In the genomic region with DNA sequence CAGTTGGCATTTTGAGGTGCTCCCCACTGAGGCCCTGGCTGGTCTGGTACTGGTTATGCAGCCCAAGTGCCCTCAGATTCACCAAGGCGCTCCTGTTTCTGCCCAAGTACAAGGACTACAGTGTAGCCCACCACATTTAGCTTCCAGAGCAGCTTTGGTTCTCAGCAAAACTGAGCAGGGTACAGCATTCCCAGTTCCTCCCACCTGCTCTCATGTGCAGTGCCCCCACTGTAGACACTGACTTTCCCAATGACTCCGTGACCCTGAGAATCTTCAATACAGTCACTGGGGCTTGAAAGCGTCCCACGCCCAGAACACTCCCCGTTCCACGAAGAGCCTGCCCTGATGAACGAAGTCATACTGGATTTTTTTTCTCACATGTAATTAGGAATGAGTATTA, we compare ENCODE assay signal across 14 mouse cellular contexts. TPM values are rescaled to one million over a fixed set of nuclear protein-coding genes. Genes with fewer than 3 reads are reported as not detected.
A peak's percentile ranks its signal among the peaks of the same experiment; 100 is the strongest.
DNase-seq lines count a peak whose midpoint lies in the region; TF ChIP-seq lines count a peak whose summit lies in the region.
"Had no signal": no experiment of that assay in that cellular context is flagged by ENCODE, and none has a peak within 500 bp of the region (broad histone marks: within the 10 kb centered on the region; RNA-seq: fewer than 3 reads in every experiment).

No protein-coding gene starts in this region.

- peak overlapping the region; percentile 54 for H3K27ac ChIP-seq in liver, adult 2 months (replicated peaks; ENCODE audit: insufficient read depth, low read depth, low read length)
- H3K27ac ChIP-seq in macrophage = peak overlapping the region; percentile 62; the same call in 1 of the 2 replicates
- H3K27ac ChIP-seq: hindbrain, embryonic 12.5 days; limb, embryonic 12.5 days had no signal

- peak; percentile 38 for DNase-seq in adrenal gland, adult 2 months
- no peak for DNase-seq in adrenal gland, adult 18-20 months (ENCODE audit: low spot score in 2 of 2)
- DNase-seq in liver, adult 2 months (ENCODE audit: extremely low read depth, low read depth, low spot score) = no peak
- DNase-seq in liver = no peak
- DNase-seq in R1 (ENCODE audit: low read depth, low spot score) = peak; percentile 21
- DNase-seq in ovary, adult 18-20 months (ENCODE audit: low spot score) = no peak
- no peak for DNase-seq in kidney, adult 18-20 months
- DNase-seq: cerebellum, adult 9-11 months; heart, adult 18-20 months had no signal

- H3K9ac ChIP-seq in liver, adult 2 months (ENCODE audit: low read depth, low read length) = peak overlapping the region; percentile 15; the same call in 1 of the 2 replicates
- H3K9ac ChIP-seq: hindbrain, embryonic 12.5 days; limb, embryonic 12.5 days had no signal

- TF ChIP-seq CTCF in liver, adult 2 months (IDR thresholded peaks at IDR 0.05; ENCODE audit: low read depth, low read length) = no peak

- H3K27me3 ChIP-seq in liver, adult 2 months (ENCODE audit: control insufficient read depth, insufficient read depth, low read length) = no peaks in the 10 kb centered on the region
- H3K27me3 ChIP-seq: hindbrain, embryonic 12.5 days; limb, embryonic 12.5 days; megakaryocyte, embryonic 14.5 days; Patski had no signal

- peaks cover 2% of the 10 kb centered on the region; the same call in 1 of the 2 replicates for H3K36me3 ChIP-seq in liver, adult 2 months (ENCODE audit: control insufficient read depth, insufficient read depth, low read length)
- no peaks in the 10 kb centered on the region for H3K36me3 ChIP-seq in macrophage (ENCODE audit: inconsistent target)
- H3K36me3 ChIP-seq: hindbrain, embryonic 12.5 days had no signal

- no peak for TF ChIP-seq POLR2A in liver, adult 2 months (IDR thresholded peaks at IDR 0.05; ENCODE audit: extremely low read depth, insufficient read depth, low read length)

- H3K4me3 ChIP-seq in liver, adult 2 months (ENCODE audit: insufficient read depth, low read depth, low read length) = no peak overlapping the region
- H3K4me3 ChIP-seq in macrophage (ENCODE audit: inconsistent target) = no peak overlapping the region
- H3K4me3 ChIP-seq: hindbrain, embryonic 12.5 days had no signal

- H3K79me2 ChIP-seq in liver, adult 2 months (ENCODE audit: control insufficient read depth, insufficient read depth, low read length) = peaks cover 45% of the 10 kb centered on the region
- peaks cover 100% of the 10 kb centered on the region for H3K79me2 ChIP-seq in macrophage (ENCODE audit: inconsistent target)

- WGBS in liver, adult 2 months = 29% methylated on average over 7 of the region's 7 CpGs
- 93% methylated on average over 7 of the region's 7 CpGs for WGBS in macrophage (ENCODE audit: missing documents)

- H3K4me1 ChIP-seq in liver, adult 2 months (ENCODE audit: control insufficient read depth, insufficient read depth, low read length) = peaks cover 30% of the 10 kb centered on the region
- H3K4me1 ChIP-seq: hindbrain, embryonic 12.5 days had no signal

RNA-seq across cellular contexts. Expression of gene Stat3, which starts 8.7 kb away (rescaled TPM):
- 10 to 100 TPM; 76.6 to 79.4 TPM for total RNA-seq in adrenal gland, adult 2 months (2021)
- polyA plus RNA-seq in adrenal gland, adult 2 months (2012; rRNA removed) = 45.4 and 54.9 TPM in 2 replicates
- total RNA-seq in adrenal gland, adult 18-20 months (2021) = 100 to 1,000 TPM in 1 of 2 experiments, 10 to 100 TPM in 1; 87.0 to 102 TPM
- total RNA-seq in liver, adult 2 months (2014; rRNA removed) = 58.5 and 76.4 TPM in 2 replicates
- 48.7 and 60.4 TPM in 2 replicates for polyA plus RNA-seq in liver, adult 2 months (2012; rRNA removed)
- total RNA-seq in macrophage (2018; cell fraction: chromatin; rRNA removed) = 100 to 1,000 TPM; 112 to 644 (median 259) TPM
- 100 to 1,000 TPM in 6 of 26 experiments, 10 to 100 TPM in 20; 55.8 to 122 (median 79.2) TPM for total RNA-seq in macrophage (2018; cell fraction: cytosol; rRNA removed)
- 100 to 1,000 TPM in 22 of 26 experiments, 10 to 100 TPM in 4; 80.4 to 475 (median 153) TPM for total RNA-seq in macrophage (2018; cell fraction: nucleus; rRNA removed)
- polyA plus RNA-seq in macrophage (2018) = 44.1 to 73.6 TPM (median 66.6 TPM) in 3 replicates

RNA-seq across cellular contexts. Expression of gene Cavin1, which starts 40.1 kb away (rescaled TPM):
- total RNA-seq in adrenal gland, adult 2 months (2021) = 100 to 1,000 TPM; 236 to 425 TPM
- polyA plus RNA-seq in adrenal gland, adult 2 months (2012; rRNA removed) = 193 and 219 TPM in 2 replicates
- 100 to 1,000 TPM; 296 to 352 TPM for total RNA-seq in adrenal gland, adult 18-20 months (2021)
- 3.8 and 4.1 TPM in 2 replicates for total RNA-seq in liver, adult 2 months (2014; rRNA removed)
- polyA plus RNA-seq in liver, adult 2 months (2012; rRNA removed) = 3.9 and 4.0 TPM in 2 replicates
- total RNA-seq in macrophage (2018; cell fraction: chromatin; rRNA removed) = 10 to 100 TPM in 1 of 26 experiments, 1 to 10 TPM in 2, under 1 TPM in 10, not detected in 13; 0.19 to 28.7 (median 0.31) TPM
- total RNA-seq in macrophage (2018; cell fraction: cytosol; rRNA removed) = 1 to 10 TPM in 8 of 26 experiments, under 1 TPM in 16, not detected in 2; 0.06 to 2.1 (median 0.74) TPM
- total RNA-seq in macrophage (2018; cell fraction: nucleus; rRNA removed) = 1 to 10 TPM in 2 of 26 experiments, under 1 TPM in 16, not detected in 8; 0.11 to 6.1 (median 0.50) TPM
- polyA plus RNA-seq in macrophage (2018) = 0.35 to 1.1 TPM (median 0.93 TPM) in 3 replicates

Comparison
In these comparisons a context has a peak if more than half of its experiments do, and no peak if none do; other contexts are left out.
1. DNase-seq: peak in adrenal gland, adult 2 months (single experiment) and R1 (single experiment); none in adrenal gland, adult 18-20 months (0 of 2), liver, adult 2 months (single experiment), liver (single experiment), ovary, adult 18-20 months (single experiment) and kidney, adult 18-20 months (single experiment).
2. RNA of gene Cavin1, which starts 40.1 kb away (total RNA-seq): 236 to 425 TPM in adrenal gland, adult 2 months and 296 to 352 TPM in adrenal gland, adult 18-20 months; 3.8 to 4.1 TPM in liver, adult 2 months; every median in the first group is over 10 times any median in the second.